Mouse (Mus musculus): Measurements from ENCODE around the gene Amer3.

GRCm38 (mm10) chr1:34602363-34602762 is 22.9 kb downstream of the Amer3 start:
- TF ChIP-seq CTCF (conservative IDR thresholded peaks at IDR 0.05; ENCODE audit: low read length): peak; percentile 79
- TF ChIP-seq NANOG (IDR thresholded peaks at IDR 0.05; ENCODE audit: borderline replicate concordance, low read length): no peak
- no peak for TF ChIP-seq POU5F1 (IDR thresholded peaks at IDR 0.05; ENCODE audit: borderline replicate concordance, low read length)
